Comparison of ENCODE assay signal across 9 mouse cellular contexts in the genomic region with DNA sequence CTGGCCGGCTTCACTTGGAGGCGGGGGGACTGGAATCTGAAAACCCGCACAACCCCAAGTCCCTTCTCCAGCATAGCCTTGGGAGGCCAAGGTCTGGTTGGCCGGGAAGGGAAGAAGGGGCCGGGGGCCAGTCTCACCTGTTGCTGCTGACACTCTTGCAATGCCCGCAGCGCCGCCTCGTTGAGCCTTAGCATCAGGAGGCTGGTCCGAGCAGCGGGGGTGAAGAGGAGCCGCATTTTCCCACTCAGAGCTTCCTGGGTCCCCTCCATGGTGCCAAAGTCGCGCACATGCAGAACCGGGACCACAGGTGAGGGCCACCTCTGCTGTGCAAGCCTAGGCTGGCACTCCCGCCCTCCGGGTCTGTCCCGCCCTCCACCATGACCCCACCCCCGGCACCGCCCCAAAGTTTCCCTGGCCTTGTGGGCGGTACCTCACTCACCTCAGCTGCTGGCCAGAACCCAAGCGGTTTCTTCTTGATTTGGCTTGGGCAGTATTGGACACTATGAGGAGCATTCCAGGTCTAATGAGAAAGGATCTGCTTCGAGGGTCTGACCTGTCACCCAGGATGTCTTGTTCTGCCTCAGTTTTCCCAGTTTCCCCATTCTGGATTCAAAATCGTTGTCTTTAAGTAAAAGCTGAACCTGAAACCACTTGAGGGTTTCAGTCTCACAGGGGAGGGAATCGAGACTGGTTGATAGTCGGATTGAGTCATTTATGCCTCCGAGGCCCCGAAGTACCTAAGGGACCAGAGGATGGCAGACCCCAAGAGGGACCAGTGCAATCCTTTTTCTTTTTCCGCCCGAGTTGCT. TPM values are rescaled to one million over a fixed set of nuclear protein-coding genes. Genes with fewer than 3 reads are reported as not detected.
DNase-seq lines count a peak whose midpoint lies in the region; ATAC-seq lines count a peak whose summit lies in the region.
"Had no signal": no experiment of that assay in that cellular context is flagged by ENCODE, and none has a peak within 500 bp of the region (broad histone marks: within the 10 kb centered on the region; RNA-seq: fewer than 3 reads in every experiment).

No protein-coding gene starts in this region.

- intact Hi-C loops in gastrocnemius, postnatal 14 days (cut with DNase I; ENCODE audit: low total_unique reads): no loop called here

- peak; percentile 79 to 94 for DNase-seq in adrenal gland, adult (ENCODE audit: inconsistent age in 2 of 2, low spot score in 1 of 2)
- DNase-seq in cerebellum, postnatal 25 days: peak; percentile 62 to 76
- peak; percentile 36 for DNase-seq in gastrocnemius, postnatal 14 days
- DNase-seq in neural tube, embryonic 11.5 days (ENCODE audit: low spot score): peak; percentile 46
- peak; percentile 66 for DNase-seq in thymus, postnatal 14 days
- no peak for DNase-seq in layer of hippocampus, postnatal 36 days

- peak overlapping the region; percentile 59 for H3K4me3 ChIP-seq in liver, embryonic 15.5 days (replicated peaks)
- H3K4me3 ChIP-seq in neural tube, embryonic 11.5 days (ENCODE audit: low read depth, low read length): peak overlapping the region; percentile 33
- H3K4me3 ChIP-seq: myocyte had no signal

- H3K36me3 ChIP-seq in liver, embryonic 15.5 days (replicated peaks): peaks cover 21% of the 10 kb centered on the region
- peaks cover 2% of the 10 kb centered on the region; the same call in 1 of the 2 replicates for H3K36me3 ChIP-seq in neural tube, embryonic 11.5 days (ENCODE audit: control insufficient read depth, insufficient read depth, low read length)

- ATAC-seq in inflammation-experienced regulatory T-cells, adult 6 months: peak; percentile 92
- peak; percentile 94 for ATAC-seq in liver, embryonic 15.5 days (ENCODE audit: insufficient read depth)
- no peak for ATAC-seq in neural tube, embryonic 11.5 days (ENCODE audit: insufficient read depth, low FRiP score, low TSS enrichment)

- WGBS in liver, embryonic 15.5 days (ENCODE audit: insufficient replicate concordance): 1% methylated on average over 30 of the region's 30 CpGs
- 1% methylated on average over 27 of the region's 30 CpGs for WGBS in neural tube, embryonic 11.5 days

- H3K27me3 ChIP-seq in liver, embryonic 15.5 days: peaks cover 38% of the 10 kb centered on the region
- peaks cover 18% of the 10 kb centered on the region for H3K27me3 ChIP-seq in neural tube, embryonic 11.5 days (ENCODE audit: control insufficient read depth, insufficient read depth, low read length)

- H3K4me2 ChIP-seq in liver, embryonic 15.5 days: peak overlapping the region; percentile 92
- H3K4me2 ChIP-seq in neural tube, embryonic 11.5 days (ENCODE audit: low read depth): peak overlapping the region; percentile 57

- peak overlapping the region; percentile 42 for H3K27ac ChIP-seq in liver, embryonic 15.5 days (replicated peaks)
- H3K27ac ChIP-seq in neural tube, embryonic 11.5 days (ENCODE audit: low read depth, low read length): no peak overlapping the region

- no peaks in the 10 kb centered on the region for H3K9me3 ChIP-seq in liver, embryonic 15.5 days (replicated peaks)
- H3K9me3 ChIP-seq in neural tube, embryonic 11.5 days (ENCODE audit: control insufficient read depth, low read length): no peaks in the 10 kb centered on the region

- peaks cover 25% of the 10 kb centered on the region for H3K4me1 ChIP-seq in liver, embryonic 15.5 days (replicated peaks)
- peaks cover 9% of the 10 kb centered on the region for H3K4me1 ChIP-seq in neural tube, embryonic 11.5 days (ENCODE audit: control insufficient read depth, insufficient read depth, low read length)

- H3K9ac ChIP-seq in liver, embryonic 15.5 days: peak overlapping the region; percentile 61
- peak overlapping the region; percentile 10; the same call in 1 of the 2 replicates for H3K9ac ChIP-seq in neural tube, embryonic 11.5 days (ENCODE audit: low read length)

RNA-seq across cellular contexts. Expression of gene Ell3, which starts 1.6 kb away (rescaled TPM):
- total RNA-seq in gastrocnemius, postnatal 14 days (2021): not detected
- 1 to 10 TPM in 1 of 3 experiments, under 1 TPM in 2; 0.63 to 1.8 (median 0.65) TPM for polyA plus RNA-seq in inflammation-experienced regulatory T-cells, adult 6 months (2017; shearing (Covaris generic))
- 2.9 and 3.0 TPM in 2 replicates for polyA plus RNA-seq in liver, embryonic 15.5 days (2015; fragmentation: Nextera tagmentation; extraction: Ambion mirVana)
- polyA plus RNA-seq in neural tube, embryonic 11.5 days (2014; fragmentation: Nextera tagmentation; extraction: Ambion mirVana): 2.7 and 3.1 TPM in 2 replicates
- total RNA-seq in layer of hippocampus, postnatal 36 days (2021): not detected

RNA-seq across cellular contexts. Expression of gene Serf2, which starts 6.5 kb away (rescaled TPM):
- total RNA-seq in gastrocnemius, postnatal 14 days (2021): 100 to 1,000 TPM; 363 to 364 TPM
- polyA plus RNA-seq in inflammation-experienced regulatory T-cells, adult 6 months (2017; shearing (Covaris generic)): 1,000 to 10,000 TPM in 1 of 3 experiments, 100 to 1,000 TPM in 2; 695 to 1,210 (median 882) TPM
- 167 and 207 TPM in 2 replicates for polyA plus RNA-seq in liver, embryonic 15.5 days (2015; fragmentation: Nextera tagmentation; extraction: Ambion mirVana)
- 453 and 468 TPM in 2 replicates for polyA plus RNA-seq in neural tube, embryonic 11.5 days (2014; fragmentation: Nextera tagmentation; extraction: Ambion mirVana)
- 100 to 1,000 TPM; 157 to 175 TPM for total RNA-seq in layer of hippocampus, postnatal 36 days (2021)

RNA-seq across cellular contexts. Expression of gene Hypk, which starts 10.6 kb away (rescaled TPM):
- 10 to 100 TPM; 15.2 to 22.0 TPM for total RNA-seq in gastrocnemius, postnatal 14 days (2021)
- polyA plus RNA-seq in inflammation-experienced regulatory T-cells, adult 6 months (2017; shearing (Covaris generic)): 100 to 1,000 TPM; 130 to 261 (median 152) TPM
- 76.0 and 87.0 TPM in 2 replicates for polyA plus RNA-seq in liver, embryonic 15.5 days (2015; fragmentation: Nextera tagmentation; extraction: Ambion mirVana)
- 105 and 116 TPM in 2 replicates for polyA plus RNA-seq in neural tube, embryonic 11.5 days (2014; fragmentation: Nextera tagmentation; extraction: Ambion mirVana)
- total RNA-seq in layer of hippocampus, postnatal 36 days (2021): 10 to 100 TPM; 17.3 to 19.6 TPM

RNA-seq across cellular contexts. Expression of gene Serinc4, which starts 14.1 kb away (rescaled TPM):
- total RNA-seq in gastrocnemius, postnatal 14 days (2021): not detected
- polyA plus RNA-seq in inflammation-experienced regulatory T-cells, adult 6 months (2017; shearing (Covaris generic)): under 1 TPM in 1 of 3 experiments, not detected in 2; 0.62 TPM
- polyA plus RNA-seq in liver, embryonic 15.5 days (2015; fragmentation: Nextera tagmentation; extraction: Ambion mirVana): not detected in 2 replicates
- polyA plus RNA-seq in neural tube, embryonic 11.5 days (2014; fragmentation: Nextera tagmentation; extraction: Ambion mirVana): 0.23 and 0.72 TPM in 2 replicates
- under 1 TPM; 0.23 to 0.32 TPM for total RNA-seq in layer of hippocampus, postnatal 36 days (2021)

RNA-seq across cellular contexts. Expression of gene Catsper2, which starts 28.9 kb away (rescaled TPM):
- total RNA-seq in gastrocnemius, postnatal 14 days (2021): 1 to 10 TPM; 2.1 to 2.4 TPM
- polyA plus RNA-seq in inflammation-experienced regulatory T-cells, adult 6 months (2017; shearing (Covaris generic)): 1 to 10 TPM; 2.4 to 6.2 (median 3.1) TPM
- polyA plus RNA-seq in liver, embryonic 15.5 days (2015; fragmentation: Nextera tagmentation; extraction: Ambion mirVana): 0.61 and 0.97 TPM in 2 replicates
- 1.7 and 4.0 TPM in 2 replicates for polyA plus RNA-seq in neural tube, embryonic 11.5 days (2014; fragmentation: Nextera tagmentation; extraction: Ambion mirVana)
- 1 to 10 TPM; 5.7 to 6.4 TPM for total RNA-seq in layer of hippocampus, postnatal 36 days (2021)

Comparison
In these comparisons a context has a peak if more than half of its experiments do, and no peak if none do; other contexts are left out.
1. DNase-seq: peak in adrenal gland, adult (2 of 2), cerebellum, postnatal 25 days (2 of 2), gastrocnemius, postnatal 14 days (single experiment), neural tube, embryonic 11.5 days (single experiment) and thymus, postnatal 14 days (single experiment); none in layer of hippocampus, postnatal 36 days (0 of 2).